Mouse (Mus musculus) neutrophil, adult 59 days (primary cell): Measurements from ENCODE around the gene Dnpep. TPM values are rescaled to one million over a fixed set of nuclear protein-coding genes. Genes with fewer than 3 reads are reported as not detected.

Experiments used
- total RNA-seq, 2 experiments: library from RNA; stranded (reverse); gene quantifications; 1 replicate in 1 of 2; 2 replicates in 1 of 2; pipeline ENCODE4 v1.2.4; 2023

The Dnpep gene
- 10 to 100 TPM; 27.7 to 32.2 TPM for total RNA-seq

DNA sequence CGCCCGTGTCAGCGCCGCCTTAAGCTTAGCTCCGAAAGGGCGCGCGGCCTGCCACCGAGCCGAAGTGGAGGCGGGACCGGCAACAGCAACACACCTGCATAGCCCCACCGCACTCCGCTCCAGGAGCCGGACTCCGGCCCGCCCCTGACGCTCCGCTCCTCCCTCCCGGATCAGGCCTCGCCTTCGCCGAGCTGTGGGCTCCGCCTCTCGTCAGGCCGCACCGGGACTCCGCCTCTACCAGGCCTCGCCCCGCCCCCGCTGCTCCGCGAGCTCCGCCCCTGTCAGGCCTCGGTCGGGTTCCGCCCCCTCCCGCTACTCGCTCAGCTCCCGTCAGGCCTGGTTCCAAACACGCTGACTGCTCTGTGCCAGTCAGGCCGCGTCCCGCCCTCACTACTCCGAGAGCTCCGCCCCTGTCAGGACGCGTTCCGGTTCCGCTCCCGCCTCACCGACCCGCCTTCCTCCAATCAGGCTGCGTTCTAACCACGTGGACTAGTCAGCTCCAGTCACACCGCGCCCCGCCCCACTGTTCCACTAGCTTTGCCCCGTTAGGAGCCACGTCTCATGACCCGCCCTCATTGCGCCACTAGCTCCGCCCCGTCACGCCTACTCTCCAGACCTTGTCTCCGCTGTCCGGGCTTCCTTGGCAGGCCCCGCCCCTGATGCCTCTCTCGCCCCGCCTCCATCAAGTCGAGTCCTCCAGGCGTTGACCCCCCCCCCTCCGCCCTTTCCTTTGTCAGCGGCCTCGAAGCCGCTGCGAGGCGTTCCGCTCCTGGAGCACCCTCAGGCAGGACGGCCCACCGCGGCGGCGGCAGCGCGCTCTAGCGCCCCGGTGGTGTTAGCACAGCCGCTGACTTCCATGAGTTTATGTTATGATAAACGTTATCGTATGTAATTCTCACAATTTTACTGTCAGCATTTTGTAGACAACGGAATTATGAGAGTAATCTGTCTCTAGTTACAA is at the start of gene Dnpep:
Gene Dnpep, minus strand, starts transcription at position 750 of the 961 bp plus-strand sequence.

DNA sequence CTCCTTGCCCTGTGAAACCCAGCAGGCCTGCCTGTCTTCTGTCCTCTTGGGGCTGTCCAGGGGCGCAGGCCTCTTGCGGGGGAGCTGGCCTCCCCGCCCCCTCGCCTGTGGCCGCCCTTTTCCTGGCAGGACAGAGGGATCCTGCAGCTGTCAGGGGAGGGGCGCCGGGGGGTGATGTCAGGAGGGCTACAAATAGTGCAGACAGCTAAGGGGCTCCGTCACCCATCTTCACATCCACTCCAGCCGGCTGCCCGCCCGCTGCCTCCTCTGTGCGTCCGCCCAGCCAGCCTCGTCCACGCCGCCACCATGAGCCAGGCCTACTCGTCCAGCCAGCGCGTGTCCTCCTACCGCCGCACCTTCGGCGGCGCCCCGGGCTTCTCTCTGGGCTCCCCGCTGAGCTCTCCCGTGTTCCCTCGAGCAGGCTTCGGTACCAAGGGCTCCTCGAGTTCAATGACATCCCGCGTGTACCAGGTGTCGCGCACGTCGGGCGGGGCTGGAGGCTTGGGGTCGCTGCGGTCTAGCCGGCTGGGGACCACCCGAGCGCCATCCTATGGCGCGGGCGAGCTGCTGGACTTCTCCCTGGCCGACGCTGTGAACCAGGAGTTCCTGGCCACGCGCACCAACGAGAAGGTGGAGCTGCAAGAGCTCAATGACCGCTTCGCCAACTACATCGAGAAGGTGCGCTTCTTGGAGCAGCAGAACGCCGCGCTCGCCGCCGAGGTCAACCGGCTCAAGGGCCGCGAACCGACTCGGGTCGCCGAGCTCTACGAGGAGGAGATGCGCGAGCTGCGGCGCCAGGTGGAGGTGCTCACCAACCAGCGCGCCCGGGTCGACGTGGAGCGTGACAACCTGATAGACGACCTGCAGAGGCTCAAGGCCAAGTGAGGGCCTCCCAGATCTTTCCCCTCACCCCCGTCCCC is 42.6 kb upstream of the Dnpep start, which contains the start of gene Des:
Gene Des, plus strand, starts transcription at position 218 of the 920 bp plus-strand sequence.

DNA sequence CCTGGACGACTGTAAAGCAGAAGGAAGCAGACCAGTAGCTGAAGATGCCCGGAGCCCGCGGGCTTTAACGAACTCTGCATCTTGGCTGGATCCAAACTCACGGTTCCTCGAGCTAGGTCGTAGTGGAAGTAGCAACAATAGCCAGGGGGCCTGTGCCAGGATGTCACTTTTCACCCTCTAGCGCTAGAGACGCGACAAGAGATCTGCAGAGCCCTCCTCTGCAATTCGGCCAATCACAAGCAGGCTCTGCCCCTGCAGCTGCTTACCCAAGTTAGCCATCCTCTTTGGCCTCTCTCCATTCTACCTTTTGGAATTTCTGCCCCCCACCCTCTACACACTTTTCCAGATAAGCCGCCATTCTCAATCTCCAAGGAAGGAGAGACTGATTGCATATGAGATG is 39.6 kb downstream of the Dnpep start, which contains the start of gene Resp18:
Gene Resp18, minus strand, starts transcription at position 188 of the 400 bp plus-strand sequence.

DNA sequence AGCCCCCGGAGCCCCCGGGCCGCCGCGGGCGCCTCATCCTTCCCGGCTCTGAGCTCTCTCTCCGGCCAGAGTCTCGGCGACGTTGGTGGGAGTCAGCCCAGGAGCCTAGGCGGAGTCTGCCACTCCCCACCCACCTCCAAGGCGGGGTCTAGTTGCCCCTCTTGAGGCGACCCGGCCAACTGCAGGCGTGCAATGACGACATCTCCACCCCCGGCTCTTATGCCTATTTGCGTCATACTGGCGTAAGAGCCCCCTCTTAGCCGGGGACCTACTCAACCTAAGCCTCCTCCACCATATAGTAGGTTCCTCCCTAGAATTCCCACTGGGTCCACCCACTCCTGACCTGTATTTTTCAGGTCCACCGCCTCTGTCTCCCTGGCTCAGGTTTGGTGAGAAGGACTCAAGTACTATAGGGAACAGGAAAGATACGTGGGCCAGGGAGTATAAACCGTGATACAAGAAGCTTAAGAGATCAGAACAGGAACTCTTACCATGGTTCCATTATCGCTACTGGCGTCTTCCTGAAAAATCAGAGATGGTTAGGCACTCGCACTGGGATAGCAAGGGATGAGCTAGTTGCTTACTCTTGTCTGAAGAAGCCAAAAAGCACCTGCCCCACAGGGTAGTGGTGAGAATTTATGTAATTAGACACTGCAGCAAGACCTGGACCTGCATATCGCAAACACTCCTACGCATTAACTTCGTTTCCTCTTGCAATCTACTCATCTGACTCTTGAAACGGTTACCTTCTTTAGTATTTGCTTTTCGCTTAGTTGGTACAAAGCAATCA is 53.5 kb downstream of the Dnpep start, which contains the start of gene Ptprn:
Gene Ptprn, minus strand, starts transcription at position 412 of the 790 bp plus-strand sequence.

Other genes with a start within 250 kb of the Dnpep start
- 10 to 100 TPM in 1 of 2 experiments, 1 to 10 TPM in 1; 7.5 to 10.2 TPM for gene Nhej1, start 192.8 kb downstream of the Dnpep start, total RNA-seq
- gene Slc23a3, start 184.1 kb downstream of the Dnpep start, total RNA-seq = 1 to 10 TPM; 1.2 to 1.5 TPM
- 100 to 1,000 TPM; 103 to 115 TPM for gene Cnppd1, start 175.3 kb downstream of the Dnpep start, total RNA-seq
- gene Retreg2, start 175.2 kb downstream of the Dnpep start, total RNA-seq = 10 to 100 TPM; 64.6 to 70.8 TPM
- gene Zfand2b, start 149.3 kb downstream of the Dnpep start, total RNA-seq = 10 to 100 TPM; 52.0 to 63.6 TPM
- 1 to 10 TPM; 6.7 TPM for gene Abcb6, start 137.6 kb downstream of the Dnpep start, total RNA-seq
- gene Ankzf1, start 125.8 kb downstream of the Dnpep start, total RNA-seq = 10 to 100 TPM; 18.8 to 20.0 TPM
- gene Atg9a, start 125.8 kb downstream of the Dnpep start, total RNA-seq = 10 to 100 TPM; 69.0 to 69.1 TPM
- 10 to 100 TPM; 18.7 to 22.2 TPM for gene Glb1l, start 107.2 kb downstream of the Dnpep start, total RNA-seq
- gene Stk16, start 107.2 kb downstream of the Dnpep start, total RNA-seq = 100 to 1,000 TPM; 127 to 139 TPM
- 100 to 1,000 TPM; 415 to 449 TPM for gene Tuba4a, start 98.1 kb downstream of the Dnpep start, total RNA-seq
- not detected for gene A630095N17Rik, start 85.9 kb downstream of the Dnpep start, total RNA-seq
- 10 to 100 TPM in 1 of 2 experiments, 1 to 10 TPM in 1; 8.7 to 11.0 TPM for gene Dnajb2, start 81.6 kb downstream of the Dnpep start, total RNA-seq
- gene Ptprn, start 53.5 kb downstream of the Dnpep start, total RNA-seq = not detected
- not detected for gene Resp18, start 39.6 kb downstream of the Dnpep start, total RNA-seq
- under 1 TPM; 0.16 to 0.31 TPM for gene Des, start 42.3 kb upstream of the Dnpep start, total RNA-seq
- gene Speg, start 57.3 kb upstream of the Dnpep start, total RNA-seq = not detected
- gene Gmppa, start 117.9 kb upstream of the Dnpep start, total RNA-seq = 10 to 100 TPM; 38.8 to 46.6 TPM
- gene Asic4, start 132.4 kb upstream of the Dnpep start, total RNA-seq = not detected
- 1 to 10 TPM in 1 of 2 experiments, under 1 TPM in 1; 0.84 to 1.1 TPM for gene Chpf, start 161.3 kb upstream of the Dnpep start, total RNA-seq
- under 1 TPM in 1 of 2 experiments, not detected in 1; 0.62 TPM for gene Tmem198, start 161.5 kb upstream of the Dnpep start, total RNA-seq
- gene Obsl1, start 188.5 kb upstream of the Dnpep start, total RNA-seq = under 1 TPM; 0.18 TPM
- gene Inha, start 189.1 kb upstream of the Dnpep start, total RNA-seq = not detected
- 10 to 100 TPM; 48.3 to 51.3 TPM for gene Stk11ip, start 203.5 kb upstream of the Dnpep start, total RNA-seq
- not detected for gene Slc4a3, start 228.3 kb upstream of the Dnpep start, total RNA-seq